Mouse (Mus musculus): Measurements from ENCODE around the gene Mmp27.

- TF ChIP-seq CTCF (conservative IDR thresholded peaks at IDR 0.05; ENCODE audit: low read length): no peak
- TF ChIP-seq POU5F1 (IDR thresholded peaks at IDR 0.05; ENCODE audit: borderline replicate concordance, low read length): no peak
These were observed 22.1 kb downstream of the Mmp27 start for GRCm38 (mm10) chr9:7593272-7593812.
